Mouse (Mus musculus) liver, embryonic 11.5 days (tissue): Measurements from ENCODE around the gene Tbx1. TPM values are rescaled to one million over a fixed set of nuclear protein-coding genes. Genes with fewer than 3 reads are reported as not detected.

Experiments used
- ATAC-seq: fragments of 200-750 bp; cut with Nextera tagmentation; replicated peaks from 2 replicates; pipeline ENCODE4 v1.8.0; 2017; ENCODE audit warnings: moderate number of reproducible peaks, mild to moderate bottlenecking, moderate TSS enrichment, moderate library complexity; ENCODE audit not compliant: low FRiP score
- DNase-seq: peaks from one replicate; pipeline ENCODE4 v3.0.0-alpha.2; 2017; ENCODE audit warnings: low spot score
- H3K27ac ChIP-seq: fragments of 300-500 bp; sonication (generic); 2 replicates; pipeline ENCODE4 v1.5.1; 2014; ENCODE audit warnings: mild to moderate bottlenecking, low read depth, low read length, control low read depth
- H3K27me3 ChIP-seq: fragments of 300-500 bp; sonication (generic); replicated peaks from 2 replicates; pipeline ENCODE4 v1.6.1; 2014; ENCODE audit warnings: low read length, mixed read lengths; ENCODE audit not compliant: control insufficient read depth, insufficient read depth
- H3K36me3 ChIP-seq: fragments of 300-500 bp; sonication (generic); 2 replicates; pipeline ENCODE4 v1.6.1; 2014; ENCODE audit warnings: mild to moderate bottlenecking, low read length, moderate library complexity, mixed read lengths; ENCODE audit not compliant: control insufficient read depth, insufficient read depth
- H3K4me1 ChIP-seq: fragments of 300-500 bp; sonication (generic); replicated peaks from 2 replicates; pipeline ENCODE4 v1.6.1; 2014; ENCODE audit warnings: low read length, mixed read lengths; ENCODE audit not compliant: control insufficient read depth, insufficient read depth
- H3K4me2 ChIP-seq: fragments of 300-500 bp; sonication (generic); 2 replicates; pipeline ENCODE4 v1.6.1; 2014; ENCODE audit warnings: mild to moderate bottlenecking, control low read depth, moderate library complexity
- H3K4me3 ChIP-seq: fragments of 300-500 bp; sonication (generic); 2 replicates; pipeline ENCODE4 v1.5.1; 2014; ENCODE audit warnings: low read depth, low read length, control low read depth
- H3K9ac ChIP-seq: fragments of 300-500 bp; sonication (generic); 2 replicates; pipeline ENCODE4 v1.6.1; 2014; ENCODE audit warnings: low read depth, low read length, control low read depth
- H3K9me3 ChIP-seq: fragments of 300-500 bp; sonication (generic); 2 replicates; pipeline ENCODE4 v1.6.1; 2016; ENCODE audit warnings: low read length, inconsistent platforms, mixed read lengths; ENCODE audit not compliant: control insufficient read depth
- WGBS: fragments of 180-500 bp; shearing (Covaris S2); extraction: QIAGEN DNeasy Blood & Tissue Kit; methylation state at CpG from one replicate; pipeline ENCODE4 v1.1.7; 2014; 5-methylcytosine and 5-hydroxymethylcytosine counted together
- polyA plus RNA-seq: library from polyadenylated mRNA; unstranded; fragments of >200 nt; fragmentation: Nextera tagmentation; extraction: Ambion mirVana; gene quantifications from 2 replicates; pipeline ENCODE4 v1.2.1, GENCODE M21; 2014

The Tbx1 gene
- polyA plus RNA-seq, 1 experiment from 2014 or later, result 0.43 TPM

- Histone ChIP-seq H3K4me2 (no peak overlapping the region), H3K4me1 (peaks cover 18% of the 10 kb centered on the region), H3K27ac (0 out of 2 replicates have a peak overlapping the region, but pooled peaks have one; percentile 4), H3K9me3 (no peaks in the 10 kb centered on the region), H3K9ac (no peak overlapping the region), H3K36me3 (no peaks in the 10 kb centered on the region), H3K27me3 (peaks cover 76% of the 10 kb centered on the region), H3K4me3 (no peak overlapping the region)
- 35% methylated on average over 4 of the region's 4 CpGs for WGBS
- DNase-seq, result no peak
- no peak for ATAC-seq
These were observed 28.6 kb upstream of the Tbx1 start for GRCm38 (mm10) chr16:18619110-18619509.

- no peak overlapping the region for H3K4me3 ChIP-seq
- H3K4me1 ChIP-seq, result peaks cover 18% of the 10 kb centered on the region
- WGBS, result 63% methylated on average over 2 of the region's 2 CpGs
- no peak overlapping the region; the same call in 1 of the 2 replicates for H3K4me2 ChIP-seq
- H3K27me3 ChIP-seq, result peaks cover 72% of the 10 kb centered on the region
- ATAC-seq (no peak), DNase-seq (no peak)
- H3K9me3 ChIP-seq, result no peaks in the 10 kb centered on the region
- H3K36me3 ChIP-seq, result no peaks in the 10 kb centered on the region
- H3K27ac ChIP-seq, result no peak overlapping the region
- no peak overlapping the region for H3K9ac ChIP-seq
These were observed 27.8 kb upstream of the Tbx1 start for GRCm38 (mm10) chr16:18618297-18618696.

GRCm38 (mm10) chr16:18617370-18618065, 27.0 kb upstream of the Tbx1 start:
- ATAC-seq, result peak; percentile 59
- Histone ChIP-seq H3K4me1 (peaks cover 15% of the 10 kb centered on the region), H3K9me3 (no peaks in the 10 kb centered on the region), H3K4me2 (peak overlapping the region; percentile 72), H3K27me3 (peaks cover 64% of the 10 kb centered on the region), H3K27ac (no peak overlapping the region), H3K4me3 (peak overlapping the region; percentile 32), H3K9ac (no peak overlapping the region), H3K36me3 (no peaks in the 10 kb centered on the region)
- DNase-seq, result peak; percentile 83
- WGBS, result 1% methylated on average over 27 of the region's 27 CpGs

- DNase-seq, result no peak
- H3K36me3 ChIP-seq, result no peaks in the 10 kb centered on the region
- H3K4me1 ChIP-seq, result peaks cover 5% of the 10 kb centered on the region
- H3K27ac ChIP-seq, result no peak overlapping the region
- no peak overlapping the region for H3K4me3 ChIP-seq
- H3K4me2 ChIP-seq, result no peak overlapping the region
- no peak overlapping the region for H3K9ac ChIP-seq
- H3K9me3 ChIP-seq, result no peaks in the 10 kb centered on the region
- H3K27me3 ChIP-seq, result peaks cover 44% of the 10 kb centered on the region
- no peak for ATAC-seq
- 78% methylated on average over 3 of the region's 3 CpGs for WGBS
These were observed 22.8 kb upstream of the Tbx1 start for GRCm38 (mm10) chr16:18613301-18613700.

GRCm38 (mm10) chr16:18611752-18612151, 21.3 kb upstream of the Tbx1 start:
- H3K9ac ChIP-seq, result no peak overlapping the region
- ATAC-seq (no peak), DNase-seq (no peak)
- no peak overlapping the region for H3K4me3 ChIP-seq
- no peaks in the 10 kb centered on the region for H3K36me3 ChIP-seq
- no peak overlapping the region for H3K4me2 ChIP-seq
- 47% methylated on average over 13 of the region's 13 CpGs for WGBS
- H3K27me3 ChIP-seq, result peaks cover 43% of the 10 kb centered on the region
- no peaks in the 10 kb centered on the region; the same call in 1 of the 2 replicates for H3K4me1 ChIP-seq
- no peak overlapping the region for H3K27ac ChIP-seq
- no peaks in the 10 kb centered on the region for H3K9me3 ChIP-seq

GRCm38 (mm10) chr16:18609099-18609498, 18.6 kb upstream of the Tbx1 start:
- ATAC-seq (no peak), DNase-seq (no peak)
- peaks cover 36% of the 10 kb centered on the region for H3K27me3 ChIP-seq
- H3K4me3 ChIP-seq, result no peak overlapping the region
- H3K9me3 ChIP-seq, result no peaks in the 10 kb centered on the region
- H3K9ac ChIP-seq, result no peak overlapping the region
- H3K4me1 ChIP-seq, result no peaks in the 10 kb centered on the region; the same call in 1 of the 2 replicates
- H3K27ac ChIP-seq, result no peak overlapping the region
- WGBS, result 56% methylated on average over 2 of the region's 2 CpGs
- no peak overlapping the region for H3K4me2 ChIP-seq
- no peaks in the 10 kb centered on the region for H3K36me3 ChIP-seq

- H3K4me2 ChIP-seq, result peak overlapping the region; percentile 29
- ATAC-seq, result no peak
- WGBS, result 11% methylated on average over 11 of the region's 11 CpGs
- H3K4me3 ChIP-seq, result no peak overlapping the region
- no peaks in the 10 kb centered on the region; the same call in 1 of the 2 replicates for H3K4me1 ChIP-seq
- no peak overlapping the region for H3K27ac ChIP-seq
- DNase-seq, result no peak
- no peak overlapping the region for H3K9ac ChIP-seq
- H3K27me3 ChIP-seq, result peaks cover 32% of the 10 kb centered on the region
- H3K36me3 ChIP-seq, result no peaks in the 10 kb centered on the region
- H3K9me3 ChIP-seq, result no peaks in the 10 kb centered on the region
These were observed 17.8 kb upstream of the Tbx1 start for GRCm38 (mm10) chr16:18608226-18608625.

- peaks cover 32% of the 10 kb centered on the region for H3K27me3 ChIP-seq
- H3K9ac ChIP-seq, result no peak overlapping the region
- WGBS, result 60% methylated on average over 5 of the region's 5 CpGs
- H3K36me3 ChIP-seq, result no peaks in the 10 kb centered on the region
- no peak overlapping the region for H3K4me2 ChIP-seq
- peaks cover 12% of the 10 kb centered on the region; the same call in 1 of the 2 replicates for H3K4me1 ChIP-seq
- DNase-seq (no peak), ATAC-seq (no peak)
- no peak overlapping the region for H3K4me3 ChIP-seq
- no peaks in the 10 kb centered on the region for H3K9me3 ChIP-seq
- no peak overlapping the region for H3K27ac ChIP-seq
These were observed 15.2 kb upstream of the Tbx1 start for GRCm38 (mm10) chr16:18605705-18606104.

- no peak for ATAC-seq
- H3K4me3 ChIP-seq, result no peak overlapping the region
- no peaks in the 10 kb centered on the region for H3K36me3 ChIP-seq
- WGBS, result 74% methylated on average over 7 of the region's 8 CpGs
- H3K27ac ChIP-seq, result no peak overlapping the region
- no peak overlapping the region for H3K9ac ChIP-seq
- no peak overlapping the region for H3K4me2 ChIP-seq
- no peak for DNase-seq
- peaks cover 12% of the 10 kb centered on the region; the same call in 1 of the 2 replicates for H3K4me1 ChIP-seq
- H3K9me3 ChIP-seq, result no peaks in the 10 kb centered on the region
- H3K27me3 ChIP-seq, result peaks cover 21% of the 10 kb centered on the region
These were observed 13.8 kb upstream of the Tbx1 start for GRCm38 (mm10) chr16:18604267-18604701.
